Mouse (Mus musculus) brain, embryonic 14.5 days (tissue): ENCODE data around the gene Prickle2. TPM values are rescaled to one million over a fixed set of nuclear protein-coding genes. Genes with fewer than 3 reads are reported as not detected.

Experiments
- DNase-seq: peaks from one replicate; pipeline ENCODE4 v3.0.0-alpha.2; 2011; ENCODE audit warnings: low read depth
- CTCF ChIP-seq: fragments of 200-500 bp; IDR thresholded peaks from 2 replicates; pipeline ENCODE4 v1.5.1; 2012; ENCODE audit warnings: inconsistent platforms, mild to moderate bottlenecking, moderate library complexity, borderline replicate concordance; ENCODE audit not compliant: insufficient read depth, insufficient read length; ENCODE audit errors: extremely low read depth
- POLR2A ChIP-seq: fragments of 200-500 bp; IDR thresholded peaks from 2 replicates; pipeline ENCODE4 v1.6.1; 2012; ENCODE audit warnings: mild to moderate bottlenecking, inconsistent platforms, borderline replicate concordance; ENCODE audit not compliant: poor library complexity, insufficient read depth, insufficient read length, severe bottlenecking; ENCODE audit errors: extremely low read depth
- polyA plus RNA-seq: library from polyadenylated mRNA; depleted of rRNA; stranded (reverse); fragments of >200 nt; gene quantifications from 2 replicates; pipeline ENCODE4 v1.2.3, GENCODE M21; 2012; rRNA removed

Gene Prickle2
- polyA plus RNA-seq, 1 experiment: 17.8 TPM

DNA sequence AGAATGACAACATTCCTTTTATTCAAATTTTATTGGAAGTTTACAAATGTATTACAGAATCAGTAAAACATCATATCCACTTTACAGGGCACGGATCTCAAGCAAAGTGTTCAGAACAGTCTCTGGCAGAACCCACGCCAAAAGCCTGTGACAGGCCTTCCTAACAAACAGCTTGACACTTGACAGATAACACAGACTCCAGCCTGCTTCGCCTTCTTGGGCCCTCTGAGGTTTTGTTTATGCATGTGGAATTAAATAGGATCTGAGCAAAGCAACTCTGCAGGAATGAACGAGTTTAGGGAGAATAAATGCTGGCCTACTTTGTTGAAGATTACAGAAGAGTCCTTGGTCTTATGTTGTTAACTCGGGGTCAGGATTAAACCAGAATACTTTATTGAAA is 335.1 kb downstream of the Prickle2 start:
- TF ChIP-seq CTCF: no peak
- no peak for TF ChIP-seq POLR2A
- no peak for DNase-seq

DNA sequence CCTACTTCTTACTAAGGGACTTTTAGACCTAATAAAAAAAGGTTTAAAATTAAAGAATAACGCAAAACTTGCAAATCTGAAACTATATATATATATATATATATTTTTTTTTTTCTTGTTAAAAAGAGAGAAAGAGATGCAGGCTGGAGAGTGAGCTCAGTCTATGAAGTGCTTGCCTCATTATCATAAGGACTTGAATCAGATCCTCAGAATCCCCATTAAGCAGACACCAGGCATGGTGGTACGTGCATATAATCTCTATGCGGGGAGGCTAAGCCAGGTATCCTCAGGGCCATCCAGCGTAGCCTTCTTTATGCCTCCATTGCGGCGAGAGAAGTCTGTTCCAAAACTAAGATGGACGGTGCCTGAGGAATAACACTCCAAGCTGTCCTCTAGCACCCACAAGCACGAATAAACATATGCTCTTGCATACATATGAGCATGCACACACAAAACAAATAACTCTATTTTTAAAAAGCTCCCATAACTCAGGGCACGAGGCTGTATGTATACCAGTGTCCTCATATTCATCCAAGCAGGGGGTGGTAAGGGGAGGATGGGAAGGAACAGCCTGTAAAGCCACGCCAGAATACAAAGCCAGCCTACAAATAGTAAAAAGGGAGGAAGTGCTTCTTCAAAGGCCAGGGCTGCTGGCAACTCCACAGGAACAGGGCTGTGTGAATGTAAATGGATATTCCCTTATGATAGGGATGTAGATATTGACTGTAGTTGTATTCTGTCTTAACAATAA is 358.5 kb downstream of the Prickle2 start:
- no peak for TF ChIP-seq CTCF
- no peak for TF ChIP-seq POLR2A
- DNase-seq: peak; percentile 55

DNA sequence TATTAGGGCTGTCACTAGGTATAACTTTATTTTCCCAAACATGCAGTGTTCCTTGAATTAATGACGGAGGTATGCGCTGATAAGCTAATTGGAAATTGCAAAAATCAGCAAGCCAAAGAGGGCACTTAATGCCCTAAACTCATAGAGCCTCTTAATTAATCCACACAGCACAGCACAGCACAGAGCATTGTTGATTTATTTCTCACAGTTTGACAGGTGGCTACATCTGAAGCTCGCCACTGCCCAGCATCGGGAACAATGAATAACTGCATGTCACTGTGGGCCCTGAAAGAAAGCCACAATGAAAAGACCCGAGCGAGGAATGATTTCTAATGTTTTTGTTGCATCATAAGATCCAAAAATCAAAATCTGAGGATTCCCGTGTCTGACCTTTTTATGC is 359.2 kb downstream of the Prickle2 start:
- no peak for TF ChIP-seq POLR2A
- no peak for TF ChIP-seq CTCF
- DNase-seq: peak; percentile 66

- no peak for TF ChIP-seq CTCF
- no peak for TF ChIP-seq POLR2A
- peak; percentile 41 for DNase-seq
Observed at GRCm38 (mm10) chr6:92345151-92345550, 360.8 kb downstream of the Prickle2 start.

DNA sequence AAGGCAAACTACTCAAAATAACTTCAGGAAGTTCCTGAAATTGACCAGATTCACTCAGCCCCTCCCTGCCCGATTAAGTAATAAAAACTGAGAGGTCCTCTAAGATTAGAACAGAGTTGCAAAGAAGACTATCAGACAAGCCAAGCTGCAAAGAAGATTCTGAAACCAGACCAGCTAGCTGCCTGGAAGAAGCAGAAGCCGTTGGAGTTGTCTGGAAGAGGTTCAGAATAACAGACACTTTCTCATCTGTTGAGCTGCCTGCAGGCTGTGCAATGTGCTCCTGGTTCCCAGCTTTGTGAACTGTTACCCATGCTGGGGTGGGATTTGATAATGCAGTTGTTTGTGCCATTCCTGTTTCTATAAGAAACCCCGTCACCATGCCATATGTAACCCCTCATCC is 361.4 kb downstream of the Prickle2 start:
- peak; percentile 18 for DNase-seq
- no peak for TF ChIP-seq CTCF
- TF ChIP-seq POLR2A: no peak

Other genes with a start within 250 kb of the Prickle2 start
- 0.44 and 0.48 TPM in 2 replicates for gene A730049H05Rik, start 110.3 kb upstream of the Prickle2 start, polyA plus RNA-seq
- gene Gm15737, start 163.2 kb upstream of the Prickle2 start, polyA plus RNA-seq: not detected in 2 replicates
- 2.0 and 4.2 TPM in 2 replicates for gene Adamts9, start 237.3 kb upstream of the Prickle2 start, polyA plus RNA-seq